Mouse (Mus musculus) forebrain, postnatal 0 days (tissue): ENCODE results near the gene Exoc8. TPM values are rescaled to one million over a fixed set of nuclear protein-coding genes. Genes with fewer than 3 reads are reported as not detected.

ENCODE experiments used
- ATAC-seq: fragments of 200-750 bp; cut with Nextera tagmentation; 2 replicates; pipeline ENCODE4 v1.8.0; 2017; ENCODE audit warnings: mild to moderate bottlenecking, moderate library complexity
- DNase-seq: peaks from one replicate; pipeline ENCODE4 v3.0.0-alpha.2; 2015
- H3K27ac ChIP-seq: fragments of 300-500 bp; sonication (generic); 2 replicates; pipeline ENCODE4 v1.5.1; 2014; ENCODE audit warnings: low read depth, mild to moderate bottlenecking, antibody characterized with exemption, low read length, moderate library complexity, mixed read lengths
- H3K27me3 ChIP-seq: fragments of 300-500 bp; sonication (generic); 2 replicates; pipeline ENCODE4 v1.6.1; 2014; ENCODE audit warnings: mild to moderate bottlenecking, low read length, mixed read lengths; ENCODE audit not compliant: insufficient read depth
- H3K36me3 ChIP-seq: fragments of 300-500 bp; sonication (generic); 2 replicates; pipeline ENCODE4 v1.6.1; 2014; ENCODE audit warnings: mild to moderate bottlenecking, moderate library complexity; ENCODE audit not compliant: insufficient read depth
- H3K4me1 ChIP-seq: fragments of 300-500 bp; sonication (generic); 2 replicates; pipeline ENCODE4 v1.6.1; 2014; ENCODE audit warnings: antibody characterized with exemption; ENCODE audit not compliant: insufficient read depth
- H3K4me2 ChIP-seq: fragments of 300-500 bp; sonication (generic); 2 replicates; pipeline ENCODE4 v1.6.1; 2014; ENCODE audit warnings: low read depth, mild to moderate bottlenecking, moderate library complexity
- H3K4me3 ChIP-seq: fragments of 300-500 bp; sonication (generic); 2 replicates; pipeline ENCODE4 v1.5.1; 2014; ENCODE audit warnings: low read depth, low read length, mixed read lengths
- H3K9ac ChIP-seq: fragments of 300-500 bp; sonication (generic); 2 replicates; pipeline ENCODE4 v1.6.1; 2014; ENCODE audit warnings: mild to moderate bottlenecking
- H3K9me3 ChIP-seq: fragments of 300-500 bp; sonication (generic); 2 replicates; pipeline ENCODE4 v1.6.1; 2016; ENCODE audit warnings: low read length
- CTCF ChIP-seq: sonication (generic); IDR thresholded peaks from 2 replicates; pipeline ENCODE4 v1.5.1; 2016; ENCODE audit warnings: antibody characterized with exemption, control low read depth, low read depth
- whole genome bisulfite sequencing: fragments of 180-500 bp; shearing (Covaris S2); extraction: QIAGEN DNeasy Blood & Tissue Kit; methylation state at CpG from one replicate; pipeline ENCODE4 v1.1.7; 2014; 5-methylcytosine and 5-hydroxymethylcytosine counted together
- polyA plus RNA-seq: library from polyadenylated mRNA; unstranded; fragments of >200 nt; fragmentation: Nextera tagmentation; extraction: Ambion mirVana; gene quantifications from 2 replicates; pipeline ENCODE4 v1.2.1, GENCODE M21; 2015
- total RNA-seq: library from RNA; depleted of rRNA; stranded (reverse); fragments of >200 nt; gene quantifications from 2 replicates; pipeline ENCODE4 v1.2.3, GENCODE M21; 2014

Exoc8 gene
- total and polyA plus RNA-seq, 2 experiments from 2014 or later = 9.9 to 33.9 TPM

DNA sequence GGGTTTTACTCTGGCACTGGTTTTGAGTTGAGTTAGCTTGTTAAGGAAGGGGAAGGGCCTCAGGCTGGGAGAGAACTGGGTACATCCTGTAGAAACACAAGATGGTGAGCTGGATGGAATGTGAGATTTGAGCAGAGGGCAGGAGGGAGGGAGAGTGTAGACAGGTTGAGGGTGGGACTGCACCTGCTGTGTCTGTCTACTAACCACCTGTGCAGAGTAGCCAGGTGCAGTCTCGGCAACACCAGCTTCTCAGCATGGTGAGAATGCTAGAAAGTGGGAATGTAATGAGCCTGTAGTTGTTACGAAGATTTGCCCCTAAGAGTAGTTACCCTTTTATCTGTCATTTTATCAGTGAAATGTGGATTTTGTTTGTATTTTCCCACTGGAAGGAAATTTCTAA is 8.0 kb upstream of the Exoc8 start:
- Histone ChIP-seq H3K27me3 (no peaks in the 10 kb centered on the region), H3K4me2 (no peak overlapping the region), H3K36me3 (peaks cover 76% of the 10 kb centered on the region), H3K9me3 (no peaks in the 10 kb centered on the region), H3K4me1 (no peaks in the 10 kb centered on the region), H3K27ac (no peak overlapping the region), H3K9ac (no peak overlapping the region), H3K4me3 (no peak overlapping the region)
- ATAC-seq = no peak
- 90% methylated on average over 2 of the region's 2 CpGs for WGBS
- TF ChIP-seq CTCF = no peak
- no peak for DNase-seq

DNA sequence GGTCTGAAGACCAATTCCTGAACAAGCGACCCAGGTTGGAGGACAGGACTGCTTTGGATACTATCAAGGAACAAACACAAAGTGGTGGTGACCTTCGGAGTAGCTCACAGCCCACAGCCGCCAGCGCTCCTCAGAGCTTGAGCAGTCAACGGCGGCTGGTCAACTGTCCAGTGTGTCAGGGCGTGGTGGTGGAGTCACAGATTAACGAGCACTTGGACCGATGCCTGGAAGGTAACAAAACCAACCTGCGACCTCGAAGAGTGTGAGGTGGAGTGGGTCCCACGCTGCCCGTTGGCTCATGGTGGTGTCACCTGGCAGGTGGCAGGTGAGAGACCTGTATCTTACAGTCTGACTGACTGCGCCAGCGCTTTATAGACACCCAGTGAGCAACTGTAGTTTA is 5.7 kb upstream of the Exoc8 start:
- TF ChIP-seq CTCF = no peak
- ATAC-seq = no peak
- no peaks in the 10 kb centered on the region for H3K27me3 ChIP-seq
- H3K9me3 ChIP-seq = no peaks in the 10 kb centered on the region
- no peaks in the 10 kb centered on the region for H3K4me1 ChIP-seq
- H3K27ac ChIP-seq = no peak overlapping the region
- 94% methylated on average over 15 of the region's 15 CpGs for WGBS
- H3K36me3 ChIP-seq = peaks cover 69% of the 10 kb centered on the region
- H3K4me2 ChIP-seq = no peak overlapping the region
- no peak for DNase-seq
- no peak overlapping the region for H3K4me3 ChIP-seq
- no peak overlapping the region for H3K9ac ChIP-seq

DNA sequence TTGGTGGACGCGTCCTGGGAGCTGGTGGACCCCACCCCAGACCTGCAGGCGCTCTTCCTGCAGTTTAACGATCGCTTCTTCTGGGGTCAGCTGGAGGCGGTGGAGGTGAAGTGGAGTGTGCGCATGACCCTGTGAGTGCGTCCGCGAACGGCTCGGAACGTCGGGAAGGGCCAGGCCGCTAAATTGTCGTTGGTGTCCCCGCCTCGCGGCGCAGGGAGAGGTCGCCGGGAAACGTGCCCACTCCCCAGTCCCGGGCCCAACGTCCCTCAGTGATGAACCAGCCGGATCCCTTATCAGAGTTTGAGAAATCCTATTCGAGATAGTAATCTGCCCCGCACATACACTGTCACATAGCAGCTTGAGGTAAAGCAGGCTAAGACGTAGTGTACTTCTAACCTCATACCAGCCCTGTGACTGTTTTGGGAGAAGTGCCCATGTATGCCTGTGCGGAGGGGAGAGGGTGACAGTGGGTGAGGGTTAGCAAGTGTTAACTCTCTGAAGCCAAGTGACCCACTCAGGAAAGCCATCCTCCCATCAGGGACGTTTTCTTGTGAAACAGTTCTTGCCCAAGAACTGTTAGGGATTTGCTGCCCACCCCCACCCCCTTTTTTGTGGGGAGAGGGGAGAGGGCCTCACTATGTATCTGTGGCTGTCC is 873 bp upstream of the Exoc8 start:
- no peaks in the 10 kb centered on the region for H3K27me3 ChIP-seq
- H3K27ac ChIP-seq = peak overlapping the region; percentile 90
- H3K4me2 ChIP-seq = peak overlapping the region; percentile 91
- 7% methylated on average over 31 of the region's 31 CpGs for WGBS
- no peak for DNase-seq
- ATAC-seq = no peak
- H3K4me1 ChIP-seq = peaks cover 5% of the 10 kb centered on the region; the same call in 1 of the 2 replicates
- H3K9me3 ChIP-seq = no peaks in the 10 kb centered on the region
- peaks cover 49% of the 10 kb centered on the region for H3K36me3 ChIP-seq
- H3K4me3 ChIP-seq = peak overlapping the region; percentile 95
- no peak for TF ChIP-seq CTCF
- H3K9ac ChIP-seq = peak overlapping the region; percentile 82

DNA sequence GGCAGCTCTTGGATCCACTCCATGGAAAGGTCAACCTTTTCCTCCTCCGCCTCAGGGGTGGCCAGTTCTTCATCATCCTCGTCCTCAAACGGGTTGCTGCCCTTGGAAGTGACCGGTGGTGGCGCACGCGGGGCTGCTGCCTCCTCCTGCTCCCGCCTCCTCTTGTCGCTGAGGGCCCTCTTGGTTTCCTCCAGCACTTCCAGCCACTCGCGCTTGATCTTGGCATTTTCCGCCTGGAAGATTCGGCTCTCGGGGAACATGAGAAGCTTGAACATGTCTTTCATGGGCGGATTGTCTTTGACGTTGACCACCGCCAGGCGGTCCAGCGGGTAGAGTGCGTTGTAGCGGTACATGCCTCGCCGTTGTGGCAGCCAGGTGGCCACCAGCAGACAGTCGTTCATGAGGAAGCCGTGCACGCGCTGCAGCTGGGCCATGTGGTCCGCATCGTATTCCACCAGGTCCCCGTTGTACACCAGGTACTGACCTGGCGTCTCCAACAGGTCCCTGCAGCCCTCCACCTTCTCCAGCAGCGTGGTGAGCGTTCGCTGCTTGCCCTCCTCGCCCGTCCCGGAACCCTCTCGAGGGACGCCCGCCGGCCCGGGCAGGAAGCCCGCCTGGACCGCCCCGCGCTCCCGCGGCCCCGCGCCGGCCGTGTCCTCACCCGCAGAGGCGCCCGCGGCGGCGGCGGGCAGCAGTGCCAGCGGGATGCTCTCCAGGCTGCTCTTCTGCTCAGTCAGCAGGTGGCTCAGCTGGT is 696 bp downstream of the Exoc8 start:
- Histone ChIP-seq H3K4me1 (peaks cover 5% of the 10 kb centered on the region; the same call in 1 of the 2 replicates), H3K27ac (peak overlapping the region; percentile 90), H3K27me3 (no peaks in the 10 kb centered on the region), H3K36me3 (peaks cover 38% of the 10 kb centered on the region), H3K4me3 (peak overlapping the region; percentile 95), H3K9ac (peak overlapping the region; percentile 82), H3K4me2 (peak overlapping the region; percentile 91), H3K9me3 (no peaks in the 10 kb centered on the region)
- ATAC-seq (peak; percentile 30), DNase-seq (peak; percentile 67)
- peak; percentile 77 for TF ChIP-seq CTCF
- WGBS = 5% methylated on average over 54 of the region's 60 CpGs

DNA sequence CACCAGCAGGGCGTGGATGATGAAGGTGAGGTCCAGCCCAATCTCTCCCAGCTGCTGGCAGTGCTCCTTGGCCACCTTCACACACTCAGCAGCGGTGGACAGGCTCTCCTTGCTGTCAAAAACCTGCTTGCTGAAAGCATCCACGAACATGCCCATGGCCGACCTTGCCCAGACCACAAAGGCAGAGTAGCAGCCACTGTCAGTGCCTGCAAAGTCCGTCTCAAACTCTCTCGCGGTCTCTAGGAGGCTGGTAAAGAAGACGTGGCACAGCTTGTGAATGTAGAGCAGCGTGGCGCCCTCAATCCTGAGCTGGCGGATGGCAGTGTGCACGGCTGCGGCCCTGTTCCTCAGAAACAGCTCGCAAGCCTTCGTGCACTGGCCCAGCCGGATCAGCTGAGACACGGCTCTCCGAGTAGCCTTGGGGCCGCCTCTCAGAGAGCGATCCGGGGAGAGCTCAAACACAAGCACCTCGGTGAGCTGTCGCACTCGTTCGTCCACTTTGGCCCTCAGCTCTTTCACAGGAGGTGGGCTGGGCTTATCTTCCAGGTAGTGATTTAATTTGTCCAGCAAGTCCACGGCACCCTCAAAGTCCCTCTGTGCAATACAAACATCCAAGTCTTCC is 1.4 kb downstream of the Exoc8 start:
- H3K27ac ChIP-seq = peak overlapping the region; percentile 90
- no peak for ATAC-seq

DNA sequence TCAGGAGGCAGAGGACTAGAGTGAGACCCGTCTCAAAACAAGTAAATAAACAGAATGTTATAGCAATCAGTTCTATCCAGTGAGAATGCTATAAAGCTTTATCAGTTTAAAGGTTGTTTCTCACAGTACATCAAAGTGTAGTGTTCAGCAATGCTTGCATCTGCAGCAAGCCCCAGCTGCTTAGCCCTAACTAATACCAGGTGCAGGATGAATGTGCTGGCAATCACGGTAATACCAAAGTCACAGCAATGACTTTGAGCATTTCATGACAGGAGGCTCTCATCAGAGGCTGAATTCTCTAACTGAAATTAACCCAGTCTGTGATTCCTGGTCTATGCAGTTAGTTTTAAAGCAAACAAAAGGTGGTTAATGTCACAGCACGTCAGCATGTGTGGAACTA is 4.9 kb downstream of the Exoc8 start:
- ATAC-seq = no peak
- H3K9me3 ChIP-seq = no peaks in the 10 kb centered on the region
- H3K4me2 ChIP-seq = no peak overlapping the region
- no peak overlapping the region for H3K9ac ChIP-seq
- H3K27me3 ChIP-seq = no peaks in the 10 kb centered on the region
- no peak overlapping the region for H3K4me3 ChIP-seq
- no peak for TF ChIP-seq CTCF
- no peak for DNase-seq
- peaks cover 5% of the 10 kb centered on the region; the same call in 1 of the 2 replicates for H3K4me1 ChIP-seq
- H3K36me3 ChIP-seq = peaks cover 49% of the 10 kb centered on the region
- H3K27ac ChIP-seq = no peak overlapping the region
- WGBS = 64% methylated on average over 3 of the region's 3 CpGs

More for the DNA sequence above, 1.4 kb downstream of the Exoc8 start:
- Histone ChIP-seq H3K4me2 (peak overlapping the region; percentile 91), H3K36me3 (peaks cover 38% of the 10 kb centered on the region), H3K4me3 (peak overlapping the region; percentile 95), H3K9me3 (no peaks in the 10 kb centered on the region), H3K27me3 (no peaks in the 10 kb centered on the region), H3K9ac (peak overlapping the region; percentile 82), H3K4me1 (peaks cover 5% of the 10 kb centered on the region; the same call in 1 of the 2 replicates)
- TF ChIP-seq CTCF = no peak
- DNase-seq = no peak
- WGBS = 81% methylated on average over 26 of the region's 26 CpGs

DNA sequence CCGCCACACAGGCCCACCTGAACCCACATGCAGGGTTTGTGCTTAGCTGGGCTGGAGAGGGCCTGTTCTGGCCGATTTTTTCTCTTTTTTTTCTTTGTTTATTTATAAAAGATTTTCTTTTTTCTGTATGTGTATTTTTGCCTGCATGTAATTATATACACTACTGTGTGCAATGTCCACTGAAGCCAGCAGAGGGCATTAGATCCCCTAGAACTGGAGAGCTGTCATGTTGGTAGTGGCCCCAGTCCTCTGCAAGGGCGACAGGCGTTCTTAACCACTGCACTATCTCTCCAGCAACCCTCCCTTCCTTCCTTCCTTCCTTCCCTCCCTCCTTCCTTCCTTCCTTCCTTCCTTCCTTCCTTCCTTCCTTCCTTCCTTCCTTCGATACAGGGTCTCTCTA is 9.1 kb downstream of the Exoc8 start:
- 94% methylated on average over 5 of the region's 5 CpGs for WGBS
- no peaks in the 10 kb centered on the region for H3K9me3 ChIP-seq
- no peak overlapping the region for H3K9ac ChIP-seq
- peaks cover 74% of the 10 kb centered on the region for H3K36me3 ChIP-seq
- H3K4me3 ChIP-seq = no peak overlapping the region
- H3K4me1 ChIP-seq = no peaks in the 10 kb centered on the region
- ATAC-seq (no peak), DNase-seq (no peak)
- H3K27ac ChIP-seq = no peak overlapping the region
- H3K27me3 ChIP-seq = no peaks in the 10 kb centered on the region
- TF ChIP-seq CTCF = peak; percentile 15; the same call in 1 of the 2 replicates
- no peak overlapping the region for H3K4me2 ChIP-seq
